Mouse (Mus musculus) forelimb bud, embryonic 11.5 days (tissue): Measurements from ENCODE around the gene Fn3krp.

Source experiments
- DNase-seq: peaks from one replicate; pipeline ENCODE4 v3.0.0-alpha.2; 2012; ENCODE audit warnings: low read depth, low spot score

Fn3krp gene

DNA sequence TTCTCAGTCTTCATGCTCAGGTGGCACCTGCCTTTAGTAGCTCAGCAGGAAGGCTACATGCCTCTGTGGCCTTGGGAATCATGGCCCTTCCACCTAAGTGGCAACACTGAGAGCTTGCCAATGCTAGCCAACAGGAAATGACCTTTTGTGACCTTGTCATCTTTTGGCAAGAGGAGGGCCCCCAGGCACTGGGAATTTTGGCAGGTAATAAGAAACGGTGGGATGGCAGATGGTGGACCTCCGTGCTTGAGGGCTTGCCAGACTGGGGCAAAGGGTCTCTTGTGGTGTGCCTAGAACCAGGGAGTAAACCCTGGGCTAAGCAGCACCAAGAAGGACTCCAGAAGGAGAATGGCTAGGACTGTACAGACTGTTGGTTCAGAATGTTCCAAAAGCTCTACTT lies 20.9 kb downstream of the Fn3krp start:
- DNase-seq = no peak

DNA sequence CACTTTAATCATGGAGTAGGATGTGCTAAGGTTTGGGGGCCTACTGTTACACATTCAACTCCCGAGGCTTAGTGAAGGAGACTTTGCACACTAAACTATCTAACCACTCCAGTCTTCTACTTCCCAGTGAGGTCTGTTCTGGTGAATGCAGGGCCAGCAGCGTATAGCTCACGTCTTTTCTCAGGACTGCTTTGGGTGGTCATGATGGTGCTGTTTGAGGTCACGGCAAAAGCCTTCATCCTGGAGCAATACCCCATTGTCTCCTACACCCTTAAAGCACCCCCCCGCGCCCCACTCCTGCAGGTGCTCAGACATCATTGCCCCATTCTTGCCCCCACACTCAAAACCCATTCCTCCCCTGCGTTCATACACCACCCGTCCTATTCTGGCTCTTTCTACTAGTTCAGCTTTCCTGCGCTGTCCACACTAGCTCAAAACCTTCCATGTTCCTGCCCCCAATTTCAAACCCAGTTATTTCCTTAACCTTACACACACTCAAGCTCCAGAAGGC lies 30.1 kb downstream of the Fn3krp start:
- no peak for DNase-seq

DNA sequence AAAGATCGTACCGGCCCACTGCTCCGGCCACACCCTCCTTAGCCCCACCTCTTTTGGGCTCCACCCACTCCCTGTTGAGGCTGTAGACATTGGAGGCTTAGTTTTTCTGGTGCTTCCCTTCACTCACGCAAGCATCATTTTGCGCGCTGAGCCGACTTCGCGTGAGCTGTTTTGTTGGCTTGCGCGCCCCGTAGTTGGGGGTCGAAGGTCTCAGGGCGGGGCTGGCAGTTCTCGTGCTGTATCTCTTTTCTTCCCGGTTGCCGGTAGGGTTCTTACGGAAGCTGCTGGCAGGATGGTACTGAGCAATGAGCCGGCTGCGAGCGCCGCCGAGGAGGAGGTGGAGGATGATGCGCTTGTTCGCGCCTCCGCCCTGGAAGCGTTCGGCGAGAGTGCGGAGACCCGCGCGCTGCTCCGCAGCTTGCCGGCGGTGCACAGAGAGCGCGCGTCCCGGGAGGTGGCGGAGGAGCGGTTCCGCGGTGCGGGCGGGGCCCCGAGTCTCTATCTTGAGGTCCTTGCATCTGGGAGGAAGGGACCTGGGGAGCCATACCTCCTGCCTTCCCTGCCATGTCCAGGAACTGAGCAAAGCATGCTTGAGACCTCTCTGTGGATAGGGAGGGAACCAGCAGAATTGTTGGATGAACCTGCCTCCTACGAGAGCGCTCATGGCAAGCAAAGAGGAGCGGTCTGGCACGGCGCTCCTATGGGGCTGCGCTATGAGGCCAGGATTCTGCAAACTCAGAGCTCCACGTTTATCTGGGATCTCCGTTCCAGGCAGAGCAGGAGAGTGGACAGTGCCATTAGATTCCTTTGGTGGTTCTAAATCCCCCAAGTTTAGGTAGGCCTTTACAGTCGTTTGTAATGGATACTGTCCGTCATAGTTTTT lies 30.8 kb downstream of the Fn3krp start, which contains the start of gene Tbcd:
TSS of gene Tbcd (plus strand) at position 197 of the 883 bp plus-strand sequence.
- peak; percentile 89 for DNase-seq

DNA sequence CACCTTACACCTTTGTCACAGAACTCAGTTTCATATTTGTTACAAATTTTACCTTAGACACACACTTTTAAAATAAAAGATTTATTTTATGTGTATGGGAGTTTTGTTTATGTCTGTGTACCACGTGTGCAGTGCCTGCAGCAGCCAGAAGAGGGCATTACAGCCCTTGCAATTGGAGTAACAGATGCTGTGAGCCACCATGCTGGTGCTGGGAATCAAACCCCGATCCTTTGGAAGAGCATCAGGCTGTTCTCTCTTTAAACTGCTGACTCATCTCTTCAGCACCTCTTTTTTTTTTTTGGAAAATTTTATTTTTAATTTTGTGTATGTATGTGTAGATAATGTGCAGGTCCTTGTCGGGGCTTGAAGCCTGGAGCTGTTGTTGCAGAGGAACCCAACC lies 36.7 kb downstream of the Fn3krp start:
- no peak for DNase-seq

DNA sequence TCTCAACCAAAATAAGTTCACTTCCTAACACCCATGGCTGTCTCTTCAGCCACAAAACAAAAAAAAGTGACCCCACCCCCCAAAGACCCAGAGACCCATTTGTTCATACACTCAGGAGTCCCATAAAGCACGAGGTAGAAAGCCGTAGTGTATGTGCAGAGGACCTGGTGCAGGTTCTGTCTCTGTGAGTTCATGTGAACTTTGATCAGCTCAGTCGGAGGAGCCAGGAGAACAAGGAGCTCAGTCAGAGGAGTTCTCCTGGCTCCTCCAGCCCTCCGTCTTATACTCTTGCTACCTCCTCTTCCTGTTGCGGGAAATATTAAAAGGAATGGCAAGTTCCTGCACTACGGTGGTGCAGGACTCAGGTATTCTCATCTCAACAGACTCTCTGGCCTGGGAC lies 46.2 kb downstream of the Fn3krp start:
- no peak for DNase-seq

DNA sequence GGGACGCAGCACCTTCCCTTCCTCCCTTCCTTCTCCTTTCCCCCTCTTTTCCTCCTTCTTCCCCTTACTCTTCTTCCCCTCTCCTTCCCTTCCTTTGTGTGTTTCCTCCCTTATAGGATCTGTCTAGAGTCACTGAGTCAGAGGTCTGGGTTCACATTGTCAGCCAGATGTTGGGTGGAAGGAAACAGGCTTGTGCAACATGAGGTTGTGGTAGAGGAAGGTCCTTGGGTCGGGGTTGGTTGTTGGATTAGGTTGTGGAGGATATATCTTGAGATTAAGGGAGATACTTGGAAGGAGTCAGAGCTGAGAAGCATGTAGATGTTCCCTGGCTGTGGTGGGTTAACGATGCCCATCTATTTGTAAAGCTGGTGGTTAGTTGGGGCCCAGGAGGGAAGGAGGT lies 53.6 kb downstream of the Fn3krp start:
- DNase-seq = no peak

DNA sequence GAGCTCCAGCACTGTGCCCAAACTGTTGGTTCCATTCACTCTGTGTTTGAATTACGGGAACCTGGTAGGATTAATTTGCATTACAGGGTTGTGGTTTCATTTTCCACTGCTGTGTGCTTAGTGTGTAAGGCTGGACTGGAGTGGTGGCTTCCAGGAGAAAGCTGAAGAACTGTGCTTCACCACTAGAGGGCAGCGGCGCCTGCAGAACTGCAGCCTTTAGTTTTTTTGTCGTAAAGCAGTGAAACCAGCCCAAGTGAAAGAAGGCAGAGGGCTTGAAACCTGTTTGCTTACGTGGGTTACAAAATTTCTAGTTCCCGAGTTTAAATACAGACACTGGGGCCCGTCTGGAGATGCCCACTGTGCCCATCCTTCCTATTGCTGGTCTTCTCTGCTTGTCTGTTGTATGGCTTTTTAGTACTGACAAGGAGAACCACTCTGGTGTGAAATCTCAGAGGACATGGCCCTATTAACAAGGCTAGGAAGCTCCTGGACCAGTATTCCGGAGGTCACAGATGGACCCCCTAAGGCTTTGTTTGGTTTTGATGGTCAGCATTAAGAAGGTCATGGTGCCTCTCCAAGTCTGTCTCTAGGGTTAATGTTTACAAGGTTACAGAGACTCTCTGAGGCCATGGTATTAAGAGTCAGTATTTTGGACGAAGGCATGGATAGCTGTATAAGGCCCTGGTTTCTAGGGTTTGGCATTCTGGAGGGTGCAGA lies 54.7 kb downstream of the Fn3krp start:
- DNase-seq = peak; percentile 64

DNA sequence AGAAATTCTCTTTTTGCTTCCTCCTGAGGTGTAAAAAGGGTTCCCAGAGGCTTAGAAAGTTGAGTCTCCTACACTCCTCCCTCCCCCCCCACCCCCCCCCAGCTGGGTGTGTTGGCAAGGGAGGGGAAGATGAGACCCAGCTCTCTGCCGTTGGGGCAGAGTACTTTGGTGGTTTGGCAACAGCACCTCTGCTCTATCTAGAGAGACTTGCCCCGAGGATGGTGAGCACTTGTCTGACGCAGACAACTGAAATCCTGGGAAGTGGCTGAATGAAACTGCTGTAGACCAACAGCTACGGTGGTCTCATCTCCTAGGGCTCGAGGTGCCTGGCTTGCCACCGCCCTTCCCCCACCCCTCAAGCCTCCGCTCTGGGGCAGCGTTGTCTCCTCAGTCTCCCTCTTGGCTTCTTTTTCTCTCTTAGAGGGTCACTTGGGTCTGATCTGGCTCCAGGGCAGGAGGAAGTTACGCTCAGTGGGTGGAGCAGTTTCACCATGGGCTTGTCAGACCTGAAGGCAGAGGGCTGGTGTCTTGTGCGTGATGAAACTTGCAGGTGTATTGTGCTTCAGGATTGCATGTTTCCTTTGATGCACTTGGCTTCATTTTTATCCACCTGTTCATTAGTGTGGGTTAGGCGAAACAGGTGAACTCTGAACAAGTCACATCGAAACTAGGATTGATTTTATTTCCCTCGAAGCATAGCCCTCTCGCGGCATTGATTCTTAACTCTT lies 58.4 kb downstream of the Fn3krp start:
- DNase-seq = no peak
